Mouse (Mus musculus) kidney, adult 9 months (tissue): ENCODE measurements around the gene Nsun7.
"Not testable (repeated sequence)": the region's sequence is repeated elsewhere in the genome, so short reads cannot be mapped to it uniquely, and the experiment has no call there.

Experiments
- DNase-seq: peaks from one replicate; pipeline ENCODE4 v3.0.0; 2022

The Nsun7 gene

GRCm38 (mm10) chr5:66259756-66260448, at the start of gene Nsun7:
Gene Nsun7, plus strand, starts transcription at chr5:66259897.
- DNase-seq, result peak; percentile 85

GRCm38 (mm10) chr5:66214395-66214935, 45.2 kb upstream of the Nsun7 start:
- DNase-seq, result no peak

GRCm38 (mm10) chr5:66215569-66216277, 44.0 kb upstream of the Nsun7 start:
- peak; percentile 43 for DNase-seq

GRCm38 (mm10) chr5:66219692-66220091, 40.0 kb upstream of the Nsun7 start:
- DNase-seq, result no peak

GRCm38 (mm10) chr5:66220620-66221019, 39.1 kb upstream of the Nsun7 start:
- DNase-seq, result no peak

GRCm38 (mm10) chr5:66222916-66223315, 36.8 kb upstream of the Nsun7 start:
- no peak for DNase-seq

GRCm38 (mm10) chr5:66226526-66226925, 33.2 kb upstream of the Nsun7 start:
- DNase-seq, result no peak

GRCm38 (mm10) chr5:66231660-66232269, 27.9 kb upstream of the Nsun7 start:
- DNase-seq, result no peak

- DNase-seq, result no peak
Observed at GRCm38 (mm10) chr5:66232456-66232855, 27.2 kb upstream of the Nsun7 start.

- peak; percentile 45 for DNase-seq
Observed at GRCm38 (mm10) chr5:66241894-66242293, 17.8 kb upstream of the Nsun7 start.

- no peak for DNase-seq
Observed at GRCm38 (mm10) chr5:66243467-66243866, 16.2 kb upstream of the Nsun7 start.

- no peak for DNase-seq
Observed at GRCm38 (mm10) chr5:66244043-66244660, 15.5 kb upstream of the Nsun7 start.

- DNase-seq, result peak; percentile 47
Observed at GRCm38 (mm10) chr5:66245958-66246497, 13.7 kb upstream of the Nsun7 start.

- DNase-seq, result no peak
Observed at GRCm38 (mm10) chr5:66253219-66253618, 6.5 kb upstream of the Nsun7 start.

GRCm38 (mm10) chr5:66255044-66255443, 4.7 kb upstream of the Nsun7 start:
- DNase-seq, result no peak

GRCm38 (mm10) chr5:66259000-66259399, 697 bp upstream of the Nsun7 start:
- DNase-seq, result no peak

GRCm38 (mm10) chr5:66259431-66259755, 304 bp upstream of the Nsun7 start:
- not testable (repeated sequence) for DNase-seq

GRCm38 (mm10) chr5:66262475-66262874, 2.8 kb downstream of the Nsun7 start:
- no peak for DNase-seq

- DNase-seq, result peak; percentile 43
Observed at GRCm38 (mm10) chr5:66263398-66263797, 3.7 kb downstream of the Nsun7 start.

GRCm38 (mm10) chr5:66269616-66270015, 9.9 kb downstream of the Nsun7 start:
- DNase-seq, result no peak

- no peak for DNase-seq
Observed at GRCm38 (mm10) chr5:66271141-66271540, 11.4 kb downstream of the Nsun7 start.

- DNase-seq, result no peak
Observed at GRCm38 (mm10) chr5:66274417-66274816, 14.7 kb downstream of the Nsun7 start.

- DNase-seq, result no peak
Observed at GRCm38 (mm10) chr5:66279650-66280049, 20.0 kb downstream of the Nsun7 start.
